Mouse (Mus musculus) CH12.LX (cell line): ENCODE results near the gene Sh2d1b2. TPM values are rescaled to one million over a fixed set of nuclear protein-coding genes. Genes with fewer than 3 reads are reported as not detected.
A peak's percentile ranks its signal among the peaks of the same experiment; 100 is the strongest.

Source experiments
- DNase-seq: peaks from one replicate; pipeline ENCODE4 v3.0.0-alpha.2; 2013; ENCODE audit errors: extremely low read depth
- H3K27ac ChIP-seq: 2 replicates; pipeline ENCODE4 v1.5.1; 2012; ENCODE audit warnings: low read depth, mild to moderate bottlenecking, control low read depth, moderate library complexity; ENCODE audit not compliant: insufficient read depth
- H3K27me3 ChIP-seq: replicated peaks from 2 replicates; pipeline ENCODE3; 2012; ENCODE audit warnings: inconsistent platforms
- H3K36me3 ChIP-seq, 2 experiments: replicated peaks in 1 of 2; 2 replicates each; pipeline versions ENCODE3 to v1.6.1; 2012; ENCODE audit warnings: inconsistent platforms in 1 of 2, low read length in 1 of 2, mild to moderate bottlenecking in 1 of 2, mixed read lengths in 1 of 2, moderate library complexity in 1 of 2; ENCODE audit not compliant: control insufficient read depth in 1 of 2, insufficient read depth in 1 of 2
- H3K4me1 ChIP-seq, 2 experiments: 2 replicates each; pipeline ENCODE4 v1.6.1; 2012; ENCODE audit warnings: inconsistent platforms in 1 of 2, moderate library complexity in 1 of 2; ENCODE audit not compliant: insufficient read depth in 2 of 2, control insufficient read depth in 1 of 2
- H3K4me2 ChIP-seq: 2 replicates; pipeline ENCODE4 v1.6.1; 2012; ENCODE audit warnings: low read depth, mild to moderate bottlenecking, control low read depth; ENCODE audit not compliant: poor library complexity, insufficient read depth, severe bottlenecking
- H3K4me3 ChIP-seq, 3 experiments: fragments of 150-350 bp in 1 of 3; sonication (generic) in 1 of 3; replicated peaks in 1 of 3; 2 replicates each; pipeline versions ENCODE3 to v1.5.1; 2011 to 2012; ENCODE audit warnings: low read depth in 2 of 3, low read length in 2 of 3, mild to moderate bottlenecking in 2 of 3, moderate library complexity in 2 of 3, control low read depth in 1 of 3, improper control_type of control experiment in 1 of 3, inconsistent platforms in 1 of 3, mixed read lengths in 1 of 3; ENCODE audit not compliant: poor library complexity in 1 of 3
- H3K79me2 ChIP-seq: replicated peaks from 2 replicates; pipeline ENCODE4 v1.6.1; 2012; ENCODE audit warnings: mild to moderate bottlenecking, moderate library complexity; ENCODE audit not compliant: control insufficient read depth, poor library complexity, insufficient read depth, severe bottlenecking; ENCODE audit errors: extremely low read depth
- H3K9ac ChIP-seq: 2 replicates; pipeline ENCODE4 v1.6.1; 2012; ENCODE audit warnings: low read depth, mild to moderate bottlenecking, control low read depth, moderate library complexity; ENCODE audit not compliant: insufficient read depth
- H3K9me3 ChIP-seq: replicated peaks from 2 replicates; pipeline ENCODE3; 2012; ENCODE audit warnings: low read length, inconsistent platforms, mixed read lengths
- BHLHE40 ChIP-seq: IDR thresholded peaks from 2 replicates; pipeline ENCODE4 v1.6.1; 2011; ENCODE audit warnings: mild to moderate bottlenecking, low read depth, low read length, improper control_type of control experiment
- CHD1 ChIP-seq: IDR thresholded peaks from 2 replicates; pipeline ENCODE4 v1.6.1; 2012; ENCODE audit warnings: low read depth, low read length, improper control_type of control experiment, inconsistent platforms
- CHD2 ChIP-seq: IDR thresholded peaks from 2 replicates; pipeline ENCODE4 v1.6.1; 2011; ENCODE audit warnings: low read length, improper control_type of control experiment
- CTCF ChIP-seq, 2 experiments: IDR thresholded peaks in 1 of 2; conservative IDR thresholded peaks in 1 of 2; 2 replicates each; pipeline ENCODE4 v1.5.1; 2011 to 2012; ENCODE audit warnings: low read depth in 2 of 2, low read length in 2 of 2, improper control_type of control experiment in 1 of 2, inconsistent platforms in 1 of 2, mild to moderate bottlenecking in 1 of 2, moderate library complexity in 1 of 2
- E2F4 ChIP-seq: IDR thresholded peaks from 2 replicates; pipeline ENCODE4 v1.6.1; 2011; ENCODE audit warnings: low read depth, low read length, improper control_type of control experiment; ENCODE audit not compliant: insufficient replicate concordance
- EP300 ChIP-seq: IDR thresholded peaks from 2 replicates; pipeline ENCODE4 v1.6.1; 2011; ENCODE audit warnings: low read length, improper control_type of control experiment
- ETS1 ChIP-seq: conservative IDR thresholded peaks from 2 replicates; pipeline ENCODE4 v1.6.1; 2012; ENCODE audit warnings: low read depth, mild to moderate bottlenecking, inconsistent platforms, low read length, improper control_type of control experiment, moderate library complexity
- IRF4 ChIP-seq: IDR thresholded peaks from 2 replicates; pipeline ENCODE4 v1.6.1; 2014; ENCODE audit warnings: low read depth, mild to moderate bottlenecking, inconsistent platforms, low read length, improper control_type of control experiment
- JUN ChIP-seq: IDR thresholded peaks from 2 replicates; pipeline ENCODE4 v1.6.1; 2011; ENCODE audit warnings: low read depth, mild to moderate bottlenecking, low read length, improper control_type of control experiment, moderate library complexity; ENCODE audit not compliant: insufficient read depth
- KAT2A ChIP-seq: IDR thresholded peaks from 2 replicates; pipeline ENCODE4 v1.6.1; 2012; ENCODE audit warnings: low read length, improper control_type of control experiment, inconsistent platforms; ENCODE audit not compliant: insufficient replicate concordance
- MAX ChIP-seq: IDR thresholded peaks from 2 replicates; pipeline ENCODE4 v1.6.1; 2011; ENCODE audit warnings: low read length, improper control_type of control experiment
- MEF2A ChIP-seq: IDR thresholded peaks from 2 replicates; pipeline ENCODE4 v1.6.1; 2014; ENCODE audit warnings: low read depth, mild to moderate bottlenecking, inconsistent platforms, low read length, improper control_type of control experiment, borderline replicate concordance
- NELFE ChIP-seq: IDR thresholded peaks from 2 replicates; pipeline ENCODE4 v1.6.1; 2011; ENCODE audit warnings: low read depth, low read length, improper control_type of control experiment
- NRF1 ChIP-seq: IDR thresholded peaks from 2 replicates; pipeline ENCODE4 v1.6.1; 2014; ENCODE audit warnings: low read depth, mild to moderate bottlenecking, inconsistent platforms, low read length, improper control_type of control experiment, moderate library complexity
- PAX5 ChIP-seq: IDR thresholded peaks from 2 replicates; pipeline ENCODE4 v1.6.1; 2012; ENCODE audit warnings: low read length, inconsistent platforms, mixed read lengths
- POLR2A ChIP-seq: IDR thresholded peaks from 2 replicates; pipeline ENCODE4 v1.6.1; 2011; ENCODE audit warnings: low read depth, mild to moderate bottlenecking, improper control_type of control experiment, low read length
- RAD21 ChIP-seq: IDR thresholded peaks from 2 replicates; pipeline ENCODE4 v1.6.1; 2011; ENCODE audit warnings: low read depth, mild to moderate bottlenecking, low read length, improper control_type of control experiment, moderate library complexity
- SIN3A ChIP-seq: IDR thresholded peaks from 2 replicates; pipeline ENCODE4 v1.6.1; 2012; ENCODE audit warnings: low read length, improper control_type of control experiment, inconsistent platforms
- TBP ChIP-seq: conservative IDR thresholded peaks from 2 replicates; pipeline ENCODE4 v1.6.1; 2011; ENCODE audit warnings: low read depth, low read length, improper control_type of control experiment
- TCF12 ChIP-seq: IDR thresholded peaks from 2 replicates; pipeline ENCODE4 v1.6.1; 2014; ENCODE audit warnings: low read depth, mild to moderate bottlenecking, inconsistent platforms, low read length, improper control_type of control experiment
- ZC3H11A ChIP-seq: IDR thresholded peaks from 2 replicates; pipeline ENCODE4 v1.6.1; 2012; ENCODE audit warnings: low read depth, mild to moderate bottlenecking, inconsistent platforms, low read length, improper control_type of control experiment
- ZKSCAN1 ChIP-seq: IDR thresholded peaks from 2 replicates; pipeline ENCODE4 v1.6.1; 2012; ENCODE audit warnings: low read depth, inconsistent platforms, low read length, improper control_type of control experiment, borderline replicate concordance
- ZNF384 ChIP-seq: IDR thresholded peaks from 2 replicates; pipeline ENCODE4 v1.6.1; 2012; ENCODE audit warnings: low read depth, low read length, improper control_type of control experiment, inconsistent platforms
- dilution Hi-C: fragments of 300-500 bp; cut with MboI; formaldehyde crosslinking; loops from 2 replicates; pipeline ENCODE4 v1.14.3; 2020; ENCODE audit warnings: low sequenced_read_pairs; ENCODE audit not compliant: extremely low pct_unique_long_range_greater_than_20kb, extremely low pct_ligation_motif_present
- in situ Hi-C: fragments of 300-500 bp; cut with MboI; formaldehyde crosslinking; loops from 3 replicates; pipeline ENCODE4 v1.14.3; 2019; ENCODE audit warnings: low sequenced_read_pairs, low pct_ligation_motif_present, low pct_unique_long_range_greater_than_20kb, mixed read lengths
- polyA plus RNA-seq: library from polyadenylated mRNA; unstranded; fragments of >175 nt; gene quantifications from 2 replicates; pipeline ENCODE4 v1.2.1, GENCODE M21; 2012; ENCODE audit warnings: low read depth; ENCODE audit not compliant: insufficient read length
- total RNA-seq, 2 experiments: library from RNA; depleted of rRNA; stranded (reverse); fragments of 300-350 nt in 1 of 2; fragments of >200 nt in 1 of 2; gene quantifications; 2 replicates each; pipeline ENCODE4 v1.2.3; 2012 to 2014

Sh2d1b2 gene
- total and polyA plus RNA-seq, 3 experiments, result 0.47 to 1.1 TPM; not detected in 1

GRCm38 (mm10) chr1:170213181-170213879, 19.2 kb upstream of the Sh2d1b2 start:
- H3K4me1 ChIP-seq, result peaks cover 0 to 16% of the 10 kb centered on the region in 2 experiments; a peak in 2 of 4 replicates
- H3K4me3 ChIP-seq, result peak overlapping the region in 2 of 3 experiments; percentile 32 to 40
- H3K79me2 ChIP-seq, result peaks cover 28% of the 10 kb centered on the region
- peaks cover 28 to 39% of the 10 kb centered on the region in 2 experiments for H3K36me3 ChIP-seq
- dilution Hi-C loops (no loop called here), in situ Hi-C loops (loop anchor here (10.0 kb wide), 1 partner anchor 391 kb away; no protein-coding TSS in a partner anchor)
- DNase-seq, result peak; percentile 44
- no peak overlapping the region for H3K27ac ChIP-seq
- no peaks in the 10 kb centered on the region for H3K27me3 ChIP-seq
- peak overlapping the region; percentile 18; the same call in 1 of the 2 replicates for H3K9ac ChIP-seq
- TF ChIP-seq KAT2A, result no peak
- TF ChIP-seq TCF12, result no peak
- no peak for TF ChIP-seq RAD21
- no peak for TF ChIP-seq ZKSCAN1
- no peak for TF ChIP-seq EP300
- TF ChIP-seq CHD1, result no peak
- TF ChIP-seq CTCF (conservative IDR thresholded peaks at IDR 0.05 in 1 of 2, IDR thresholded peaks at IDR 0.05 in 1 of 2; ENCODE audit: low read depth in 2 of 2, low read length in 2 of 2), result no peak
- no peak for TF ChIP-seq BHLHE40
- TF ChIP-seq NRF1, result no peak
- no peak for TF ChIP-seq NELFE
- no peak for TF ChIP-seq MEF2A
- no peak for TF ChIP-seq E2F4
- TF ChIP-seq TBP, result no peak
- H3K4me2 ChIP-seq, result peak overlapping the region; percentile 78
- H3K9me3 ChIP-seq, result no peaks in the 10 kb centered on the region

GRCm38 (mm10) chr1:170214383-170214756, 18.2 kb upstream of the Sh2d1b2 start:
- no peaks in the 10 kb centered on the region for H3K27me3 ChIP-seq
- no peak for DNase-seq
- dilution Hi-C loops, result no loop called here
- peak; percentile 44; the same call in 1 of the 2 replicates for TF ChIP-seq ETS1
- peak; percentile 19; the same call in 1 of the 2 replicates for TF ChIP-seq IRF4
- TF ChIP-seq BHLHE40, result peak; percentile 35; the same call in 1 of the 2 replicates
- no peak for TF ChIP-seq CHD2
- no peak for TF ChIP-seq NELFE
- no peak for TF ChIP-seq JUN
- peak; percentile 55; the same call in 1 of the 2 replicates for TF ChIP-seq EP300
- peak; percentile 30; the same call in 1 of the 2 replicates for TF ChIP-seq SIN3A
- TF ChIP-seq TCF12, result 0 out of 2 replicates have a peak, but pooled peaks have one; percentile 28
- TF ChIP-seq MAX, result no peak
- no peak for TF ChIP-seq POLR2A
- TF ChIP-seq CTCF (conservative IDR thresholded peaks at IDR 0.05 in 1 of 2, IDR thresholded peaks at IDR 0.05 in 1 of 2; ENCODE audit: low read depth in 2 of 2, low read length in 2 of 2), result no peak
- no peak for TF ChIP-seq PAX5
- TF ChIP-seq ZNF384, result 0 out of 2 replicates have a peak, but pooled peaks have one; percentile 10
- TF ChIP-seq TBP, result no peak
- no peak for TF ChIP-seq ZC3H11A
- TF ChIP-seq, all 38 proteins: peak for 7
- H3K4me3 ChIP-seq, result peak overlapping the region; percentile 73 to 88 (median 87)
- H3K4me1 ChIP-seq, result peaks cover 0 to 18% of the 10 kb centered on the region in 2 experiments; a peak in 2 of 4 replicates
- H3K9ac ChIP-seq, result peak overlapping the region; percentile 87
- H3K79me2 ChIP-seq, result peaks cover 23% of the 10 kb centered on the region
- no peaks in the 10 kb centered on the region for H3K9me3 ChIP-seq
- in situ Hi-C loops, result loop anchor here (10.0 kb wide), 1 partner anchor 390 kb away; no protein-coding TSS in a partner anchor
- H3K27ac ChIP-seq, result no peak overlapping the region
- peak overlapping the region; percentile 98 for H3K4me2 ChIP-seq
- peaks cover 19 to 29% of the 10 kb centered on the region in 2 experiments for H3K36me3 ChIP-seq
